Mouse (Mus musculus) mouse trophoblast stem cell (cell line): Measurements from ENCODE around the gene Col5a3.

ENCODE experiments used
- in situ Hi-C, 2 experiments: fragments of 300-500 bp; cut with MseI, MboI; formaldehyde crosslinking; loops; 2 replicates in 1 of 2; 3 replicates in 1 of 2; pipeline ENCODE4 v1.15.1; 2025

Gene Col5a3

DNA sequence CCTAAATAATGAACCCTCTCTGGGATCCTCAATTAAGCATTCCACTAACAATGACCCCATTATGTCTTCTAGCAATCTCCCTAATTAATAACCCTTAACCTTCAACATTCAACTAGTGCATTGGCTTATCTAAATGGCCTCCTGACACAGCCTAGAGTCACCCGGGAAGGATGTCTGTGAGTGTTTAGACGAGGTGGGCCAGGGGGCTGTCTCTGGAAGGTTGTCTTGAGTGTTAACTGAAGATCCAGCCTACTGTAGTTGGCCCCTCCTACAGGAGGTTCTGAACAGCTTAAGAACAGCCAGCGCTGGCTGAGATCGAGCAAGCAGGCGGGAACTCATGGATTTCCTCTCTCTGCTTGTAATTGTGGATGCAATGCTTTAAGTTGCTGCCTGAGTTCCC lies 9.2 kb downstream of the Col5a3 start:
- in situ Hi-C loops = no loop called here

GRCm38 (mm10) chr9:20805159-20805495 lies 9.7 kb downstream of the Col5a3 start:
- in situ Hi-C loops = no loop called here

DNA sequence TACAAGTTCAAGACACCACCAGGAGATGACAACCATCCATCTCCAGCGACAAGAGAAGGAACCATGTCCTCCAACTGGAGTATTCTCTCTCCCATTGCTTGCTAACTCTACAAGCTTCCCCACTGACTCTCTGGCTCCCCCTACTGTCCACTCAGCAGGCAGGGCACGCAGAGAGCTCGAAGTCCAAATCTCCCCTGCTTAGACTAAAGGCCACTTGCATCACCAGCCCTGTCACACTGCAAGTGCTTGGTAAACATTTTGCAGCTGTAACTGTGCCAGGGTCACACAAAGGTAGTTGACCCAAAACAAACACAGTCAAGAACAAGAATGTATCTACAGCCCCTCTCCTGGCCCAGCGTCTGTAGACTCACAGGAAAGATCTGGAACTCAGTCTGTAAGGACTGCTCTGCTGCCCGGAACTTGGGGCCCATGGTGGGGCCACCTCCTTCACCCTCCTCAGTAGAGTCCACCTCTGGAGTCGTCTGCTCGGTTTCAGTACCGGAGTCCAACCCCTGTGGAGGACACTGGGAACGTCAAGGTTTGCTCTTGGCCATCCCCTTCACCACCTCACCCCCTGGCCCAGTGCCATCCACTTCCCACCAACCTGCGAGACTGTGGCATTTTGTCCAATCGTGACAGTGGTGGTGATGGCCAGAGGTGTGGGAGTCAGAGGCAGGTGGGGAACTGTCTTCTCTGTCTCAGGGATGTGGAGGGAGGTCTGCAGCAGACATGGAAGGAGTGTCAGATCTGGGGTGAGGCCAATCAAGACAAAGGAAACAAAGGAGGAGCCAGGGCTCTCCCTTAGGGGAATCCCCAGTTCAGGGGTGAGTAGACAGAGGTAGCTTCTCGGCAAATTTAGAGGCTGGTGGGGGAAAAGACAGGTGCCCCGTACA lies 10.4 kb downstream of the Col5a3 start:
- in situ Hi-C loops = no loop called here

DNA sequence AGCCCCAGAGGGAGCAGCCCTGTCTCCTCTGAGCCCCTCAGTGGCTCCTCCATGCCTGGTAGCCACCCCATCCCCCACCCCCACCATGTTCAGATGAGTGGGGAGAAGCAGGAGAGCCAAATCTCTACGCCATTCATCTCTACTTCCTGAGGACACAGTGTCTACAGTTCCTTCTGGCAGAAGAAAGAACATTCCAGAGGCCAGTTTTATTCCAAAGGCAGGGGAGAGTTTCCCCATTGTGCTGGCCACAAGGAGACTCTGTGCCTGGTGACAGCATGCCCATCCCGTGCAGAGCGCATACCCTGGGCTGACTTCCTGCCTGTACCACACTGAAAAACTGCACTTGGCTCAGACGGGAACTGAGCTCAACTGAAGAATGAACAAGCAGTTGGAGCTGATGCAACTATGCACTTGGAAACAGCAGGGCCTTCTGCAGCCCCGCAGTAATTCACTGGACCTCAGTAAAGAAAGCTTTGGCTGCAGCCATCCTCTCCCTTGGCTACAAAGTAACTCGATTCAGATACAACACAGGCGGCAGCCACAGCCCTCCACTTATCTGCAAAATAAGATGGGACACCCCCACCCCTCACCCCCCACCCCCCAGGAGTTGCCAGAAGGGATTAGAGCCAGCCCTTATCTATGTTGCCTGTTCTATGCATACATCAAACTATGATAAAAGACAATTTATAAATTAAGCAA lies 20.6 kb downstream of the Col5a3 start:
- in situ Hi-C loops = no loop called here

DNA sequence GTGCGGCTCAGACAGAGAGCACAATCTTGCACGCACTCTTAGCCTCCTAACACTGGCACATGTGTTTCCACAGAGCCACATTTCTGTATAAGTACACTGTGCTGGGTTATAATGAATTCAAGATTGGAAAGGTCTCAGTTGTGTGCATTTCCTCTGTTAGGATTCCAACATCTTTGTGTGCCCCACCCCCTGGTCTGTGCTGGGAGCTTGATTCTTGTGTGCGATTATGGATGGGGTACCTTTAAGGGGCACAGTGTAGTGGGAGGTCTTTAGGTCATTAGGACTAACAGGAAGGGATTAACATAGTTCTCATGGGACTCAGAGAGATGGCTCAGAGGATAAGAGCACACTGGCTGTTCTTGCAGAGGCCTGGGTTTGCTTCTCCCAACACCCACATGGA lies 24.5 kb downstream of the Col5a3 start:
- in situ Hi-C loops = no loop called here

DNA sequence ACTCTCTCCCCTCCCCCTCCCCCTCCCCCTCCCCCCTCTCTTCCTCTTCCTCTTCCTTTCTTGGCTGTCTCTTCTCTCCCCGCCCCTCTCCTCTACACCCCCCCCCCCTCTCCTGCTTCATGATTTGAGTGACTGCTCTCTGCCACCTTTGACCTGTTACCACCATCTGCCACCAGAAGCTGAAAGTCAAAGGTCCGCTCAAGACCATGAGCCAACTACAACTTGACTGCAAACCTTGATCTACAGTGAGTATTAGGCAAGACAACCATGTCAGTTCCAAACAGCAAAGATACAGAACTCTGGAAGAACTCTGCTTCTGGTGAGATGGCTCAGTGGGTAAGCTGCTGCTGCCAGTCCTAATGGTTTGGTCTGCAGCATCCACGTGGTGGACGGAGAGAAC lies 25.2 kb downstream of the Col5a3 start:
- in situ Hi-C loops = no loop called here

GRCm38 (mm10) chr9:20787992-20788391 lies 26.9 kb downstream of the Col5a3 start:
- in situ Hi-C loops = no loop called here

- in situ Hi-C loops = no loop called here
These were observed 29.8 kb downstream of the Col5a3 start for GRCm38 (mm10) chr9:20785055-20785454.

- in situ Hi-C loops = no loop called here
These were observed 33.6 kb downstream of the Col5a3 start for GRCm38 (mm10) chr9:20781286-20781685.

DNA sequence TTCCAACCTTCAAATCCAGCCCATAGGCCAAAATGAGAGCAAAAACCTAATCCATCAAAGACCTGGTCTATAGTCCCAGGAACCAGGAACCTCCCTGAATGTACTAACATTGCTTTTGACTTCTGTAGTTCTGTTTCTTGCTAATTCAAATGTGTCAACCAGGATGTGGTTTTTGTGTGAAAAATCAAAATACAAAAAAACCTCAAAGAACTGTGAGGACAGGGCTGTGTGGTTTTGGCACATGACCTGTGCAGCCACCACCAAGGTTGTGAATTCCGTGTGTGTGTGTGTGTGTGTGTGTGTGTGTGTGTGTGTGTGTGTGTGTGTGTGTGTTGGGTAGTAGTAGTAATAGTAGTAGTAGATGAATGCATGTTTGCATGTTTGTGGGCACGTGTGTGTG lies 49.6 kb downstream of the Col5a3 start:
- in situ Hi-C loops = no loop called here

GRCm38 (mm10) chr9:20763099-20763498 lies 51.8 kb downstream of the Col5a3 start:
- in situ Hi-C loops = no loop called here

GRCm38 (mm10) chr9:20762197-20762961 lies 52.5 kb downstream of the Col5a3 start:
- in situ Hi-C loops = no loop called here

- in situ Hi-C loops = no loop called here
These were observed 53.5 kb downstream of the Col5a3 start for GRCm38 (mm10) chr9:20761388-20761787.

- in situ Hi-C loops = no loop called here
These were observed 54.1 kb downstream of the Col5a3 start for GRCm38 (mm10) chr9:20760813-20761212.

GRCm38 (mm10) chr9:20758896-20759295 lies 56.0 kb downstream of the Col5a3 start:
- in situ Hi-C loops = no loop called here

DNA sequence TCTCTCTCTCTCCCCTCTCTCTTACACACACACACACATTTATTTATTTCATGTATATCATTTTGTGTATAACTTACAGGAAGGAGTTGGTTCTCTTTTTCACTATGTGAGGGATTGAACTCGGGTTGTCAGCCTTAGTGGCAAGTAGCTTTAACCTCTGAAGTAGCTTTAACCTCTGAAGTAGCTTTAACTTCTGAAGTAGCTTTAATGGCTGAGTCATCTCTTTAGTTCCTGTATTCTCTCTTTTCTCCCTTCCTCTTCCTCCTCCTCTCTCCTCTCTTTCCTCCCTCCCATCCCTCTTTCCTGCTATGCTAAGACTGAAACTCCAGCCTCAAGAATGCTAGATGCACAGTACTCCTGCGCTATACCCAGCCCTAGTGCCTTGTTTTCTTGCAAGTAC lies 56.6 kb downstream of the Col5a3 start:
- in situ Hi-C loops = no loop called here

DNA sequence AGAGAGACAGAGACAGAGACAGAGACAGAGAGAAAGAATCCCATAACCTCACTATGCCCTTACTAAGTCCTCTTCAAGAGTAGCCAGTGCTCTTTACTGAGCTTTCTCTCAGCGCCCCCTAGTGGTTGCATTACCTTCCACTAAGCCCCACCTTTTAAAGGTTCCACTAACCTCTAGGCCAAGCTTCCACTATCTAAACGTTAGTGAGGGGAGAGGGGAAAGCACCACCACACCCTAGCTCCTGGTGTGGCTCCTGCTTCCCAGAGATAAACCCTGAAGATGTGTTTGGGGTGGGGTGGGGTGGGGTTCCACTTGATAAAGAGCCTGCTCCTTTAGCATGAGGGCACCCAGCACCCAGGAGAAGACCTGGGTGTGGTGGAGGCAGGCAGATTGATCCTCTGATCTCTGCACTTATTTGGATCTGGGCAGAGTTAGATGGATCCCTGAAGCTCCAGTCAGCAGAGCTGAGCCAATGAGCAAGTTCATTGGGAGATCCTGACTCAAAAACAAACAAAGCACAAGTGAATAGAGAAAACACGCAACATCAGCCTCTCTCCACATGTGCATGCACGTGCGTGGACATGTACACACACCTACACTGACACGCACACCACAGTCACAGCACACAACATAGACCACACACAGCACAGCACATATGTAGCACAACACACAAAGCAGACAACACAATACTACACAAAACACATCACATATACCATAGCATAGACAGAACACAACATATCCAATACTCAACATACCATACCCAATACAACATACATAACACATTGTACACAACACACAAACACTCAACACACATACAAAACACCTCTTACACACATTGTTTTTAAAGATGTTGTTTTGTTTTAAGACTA lies 57.5 kb downstream of the Col5a3 start:
- in situ Hi-C loops = no loop called here

- in situ Hi-C loops = no loop called here
These were observed 58.7 kb downstream of the Col5a3 start for GRCm38 (mm10) chr9:20756081-20756700.

- in situ Hi-C loops = no loop called here
These were observed 60.5 kb downstream of the Col5a3 start for GRCm38 (mm10) chr9:20754335-20754734.

GRCm38 (mm10) chr9:20751477-20752029 lies 63.3 kb downstream of the Col5a3 start:
- in situ Hi-C loops = no loop called here

GRCm38 (mm10) chr9:20749213-20749612 lies 65.7 kb downstream of the Col5a3 start:
- in situ Hi-C loops = no loop called here
